Mouse (Mus musculus): ENCODE data around the gene Ugt1a9. TPM values are rescaled to one million over a fixed set of nuclear protein-coding genes. Genes with fewer than 3 reads are reported as not detected.

Ugt1a9 gene
- polyA plus RNA-seq, 1 experiment: not detected

- no peak overlapping the region for H3K4me3 ChIP-seq (ENCODE audit: control insufficient read depth, insufficient read depth, low read length)
- H3K27me3 ChIP-seq (ENCODE audit: control insufficient read depth, insufficient read depth, low read length): no peaks in the 10 kb centered on the region
- TF ChIP-seq POLR2A (IDR thresholded peaks at IDR 0.05; ENCODE audit: control insufficient read depth, extremely low read depth, insufficient read depth, low read length, poor library complexity) (no peak), CTCF (IDR thresholded peaks at IDR 0.05; ENCODE audit: borderline replicate concordance, control insufficient read depth, extremely low read depth, insufficient read depth, low read length, poor library complexity) (no peak)
- 0 out of 2 replicates have a peak, but pooled peaks cover 2% of the 10 kb centered on the region for H3K36me3 ChIP-seq (ENCODE audit: control insufficient read depth, insufficient read depth, low read length)
- no peak for DNase-seq
- WGBS: 62% methylated on average over 2 of the region's 2 CpGs
- H3K4me1 ChIP-seq (replicated peaks; ENCODE audit: control insufficient read depth, insufficient read depth, low read length): peaks cover 18% of the 10 kb centered on the region
- H3K27ac ChIP-seq (ENCODE audit: control insufficient read depth, insufficient read depth, low read length): no peak overlapping the region
Measured at GRCm38 (mm10) chr1:88255466-88255857, 184.9 kb downstream of the Ugt1a9 start.

DNA sequence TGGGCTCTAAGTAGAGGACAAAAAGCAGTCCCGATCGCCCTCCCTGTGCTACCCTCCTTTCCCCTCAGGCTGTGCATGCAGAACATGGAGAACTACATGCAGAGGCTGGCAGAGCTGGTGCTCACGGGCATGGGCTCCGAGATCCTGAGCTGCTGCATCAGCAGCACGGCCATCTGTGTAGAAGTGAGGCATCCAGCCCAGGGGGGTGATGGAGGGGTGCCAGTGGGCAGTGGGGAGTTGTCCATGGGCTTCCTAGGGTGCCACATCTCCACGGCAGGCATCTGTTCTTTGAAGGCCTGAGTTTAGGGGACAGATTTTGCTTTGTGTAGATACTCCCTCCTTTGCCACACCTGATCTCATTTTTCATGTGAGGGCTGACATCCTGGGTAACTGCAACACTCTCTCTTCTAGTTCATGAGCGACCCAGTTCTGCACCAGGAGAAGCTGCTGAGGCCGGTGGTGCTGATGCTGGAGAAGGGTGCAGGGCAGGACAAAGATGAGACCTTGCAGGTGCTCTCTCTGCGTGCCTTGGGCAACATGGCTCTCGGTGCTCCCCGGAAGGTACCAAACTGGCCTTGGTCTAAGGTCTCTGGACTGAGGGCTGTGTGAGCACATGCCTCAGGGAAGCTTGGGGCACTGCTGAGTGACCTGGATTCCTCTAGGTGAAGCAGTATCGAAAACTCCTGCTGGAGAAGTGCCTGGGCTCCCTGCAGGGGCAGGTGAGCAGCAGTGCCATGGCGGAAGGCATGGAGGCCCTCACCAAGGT is 185.6 kb downstream of the Ugt1a9 start:
- peaks cover 7% of the 10 kb centered on the region; the same call in 1 of the 2 replicates for H3K36me3 ChIP-seq (ENCODE audit: control insufficient read depth, insufficient read depth, low read length)
- 85% methylated on average over 13 of the region's 13 CpGs for WGBS
- peaks cover 18% of the 10 kb centered on the region for H3K4me1 ChIP-seq (replicated peaks; ENCODE audit: control insufficient read depth, insufficient read depth, low read length)
- no peak overlapping the region for H3K4me3 ChIP-seq (ENCODE audit: control insufficient read depth, insufficient read depth, low read length)
- no peak for DNase-seq
- TF ChIP-seq POLR2A (IDR thresholded peaks at IDR 0.05; ENCODE audit: control insufficient read depth, extremely low read depth, insufficient read depth, low read length, poor library complexity): no peak
- TF ChIP-seq CTCF (IDR thresholded peaks at IDR 0.05; ENCODE audit: borderline replicate concordance, control insufficient read depth, extremely low read depth, insufficient read depth, low read length, poor library complexity): no peak
- H3K27me3 ChIP-seq (ENCODE audit: control insufficient read depth, insufficient read depth, low read length): no peaks in the 10 kb centered on the region
- no peak overlapping the region for H3K27ac ChIP-seq (ENCODE audit: control insufficient read depth, insufficient read depth, low read length)

- Histone ChIP-seq H3K27ac (ENCODE audit: control insufficient read depth, insufficient read depth, low read length) (no peak overlapping the region), H3K4me3 (ENCODE audit: control insufficient read depth, insufficient read depth, low read length) (no peak overlapping the region), H3K27me3 (ENCODE audit: control insufficient read depth, insufficient read depth, low read length) (no peaks in the 10 kb centered on the region), H3K4me1 (replicated peaks; ENCODE audit: control insufficient read depth, insufficient read depth, low read length) (peaks cover 21% of the 10 kb centered on the region), H3K36me3 (ENCODE audit: control insufficient read depth, insufficient read depth, low read length) (peaks cover 12% of the 10 kb centered on the region)
- WGBS: 85% methylated on average over 10 of the region's 10 CpGs
- DNase-seq: no peak
- TF ChIP-seq POLR2A (IDR thresholded peaks at IDR 0.05; ENCODE audit: control insufficient read depth, extremely low read depth, insufficient read depth, low read length, poor library complexity) (no peak), CTCF (IDR thresholded peaks at IDR 0.05; ENCODE audit: borderline replicate concordance, control insufficient read depth, extremely low read depth, insufficient read depth, low read length, poor library complexity) (no peak)
Measured at GRCm38 (mm10) chr1:88256886-88257663, 186.5 kb downstream of the Ugt1a9 start.

- no peaks in the 10 kb centered on the region for H3K27me3 ChIP-seq (ENCODE audit: control insufficient read depth, insufficient read depth, low read length)
- H3K4me1 ChIP-seq (replicated peaks; ENCODE audit: control insufficient read depth, insufficient read depth, low read length): peaks cover 21% of the 10 kb centered on the region
- DNase-seq: no peak
- 82% methylated on average over 6 of the region's 6 CpGs for WGBS
- H3K36me3 ChIP-seq (ENCODE audit: control insufficient read depth, insufficient read depth, low read length): peaks cover 18% of the 10 kb centered on the region
- H3K27ac ChIP-seq (ENCODE audit: control insufficient read depth, insufficient read depth, low read length): no peak overlapping the region
- no peak for TF ChIP-seq CTCF (IDR thresholded peaks at IDR 0.05; ENCODE audit: borderline replicate concordance, control insufficient read depth, extremely low read depth, insufficient read depth, low read length, poor library complexity)
- TF ChIP-seq POLR2A (IDR thresholded peaks at IDR 0.05; ENCODE audit: control insufficient read depth, extremely low read depth, insufficient read depth, low read length, poor library complexity): no peak
- H3K4me3 ChIP-seq (ENCODE audit: control insufficient read depth, insufficient read depth, low read length): no peak overlapping the region
Measured at GRCm38 (mm10) chr1:88257681-88258080, 187.1 kb downstream of the Ugt1a9 start.

GRCm38 (mm10) chr1:88258361-88258760 is 187.8 kb downstream of the Ugt1a9 start:
- Histone ChIP-seq H3K27me3 (ENCODE audit: control insufficient read depth, insufficient read depth, low read length) (no peaks in the 10 kb centered on the region), H3K4me3 (ENCODE audit: control insufficient read depth, insufficient read depth, low read length) (no peak overlapping the region), H3K27ac (ENCODE audit: control insufficient read depth, insufficient read depth, low read length) (no peak overlapping the region), H3K36me3 (ENCODE audit: control insufficient read depth, insufficient read depth, low read length) (peaks cover 25% of the 10 kb centered on the region), H3K4me1 (replicated peaks; ENCODE audit: control insufficient read depth, insufficient read depth, low read length) (peaks cover 21% of the 10 kb centered on the region)
- TF ChIP-seq CTCF (IDR thresholded peaks at IDR 0.05; ENCODE audit: borderline replicate concordance, control insufficient read depth, extremely low read depth, insufficient read depth, low read length, poor library complexity) (no peak), POLR2A (IDR thresholded peaks at IDR 0.05; ENCODE audit: control insufficient read depth, extremely low read depth, insufficient read depth, low read length, poor library complexity) (no peak)
- no peak for DNase-seq
- 71% methylated on average over 6 of the region's 6 CpGs for WGBS

DNA sequence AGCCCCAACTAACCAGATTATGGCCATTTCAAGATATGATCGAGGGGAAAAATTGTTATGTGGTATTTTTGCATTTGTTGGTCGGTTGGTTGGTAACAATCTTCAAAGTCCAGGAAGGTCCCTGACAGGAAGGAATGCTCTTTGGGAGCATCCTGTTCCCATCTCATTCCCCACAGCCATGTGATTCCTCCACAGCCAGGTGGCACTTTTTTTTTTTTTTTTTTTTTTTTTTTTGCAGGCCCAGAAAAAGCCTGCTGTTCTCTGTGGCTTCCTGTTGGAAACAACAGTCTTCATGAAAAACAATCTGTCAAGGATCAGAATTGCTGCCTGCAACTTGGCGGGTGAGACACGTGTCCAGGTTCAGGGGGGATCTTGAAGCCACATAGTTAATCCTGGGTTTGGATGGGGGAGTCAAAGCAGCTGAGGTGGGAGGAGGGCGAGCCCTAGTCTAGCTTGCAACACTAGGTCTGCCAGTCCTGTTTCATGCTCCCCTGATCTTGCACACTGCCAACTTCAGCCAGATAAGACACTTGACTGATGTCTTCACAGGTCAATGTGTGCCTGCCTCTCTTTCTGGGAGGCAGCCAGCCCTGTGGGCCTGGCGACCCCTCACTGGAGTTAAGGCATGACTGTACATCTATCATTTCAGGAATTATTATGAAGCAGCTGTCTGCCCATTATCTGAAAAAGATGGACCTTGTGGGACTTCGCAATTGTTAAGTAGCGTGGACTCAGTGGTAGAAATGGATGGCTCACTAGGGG is 188.5 kb downstream of the Ugt1a9 start:
- WGBS: 40% methylated on average over 8 of the region's 8 CpGs
- Histone ChIP-seq H3K4me3 (ENCODE audit: control insufficient read depth, insufficient read depth, low read length) (no peak overlapping the region), H3K4me1 (replicated peaks; ENCODE audit: control insufficient read depth, insufficient read depth, low read length) (peaks cover 21% of the 10 kb centered on the region), H3K36me3 (ENCODE audit: control insufficient read depth, insufficient read depth, low read length) (peaks cover 32% of the 10 kb centered on the region), H3K27me3 (ENCODE audit: control insufficient read depth, insufficient read depth, low read length) (no peaks in the 10 kb centered on the region), H3K27ac (ENCODE audit: control insufficient read depth, insufficient read depth, low read length) (no peak overlapping the region)
- TF ChIP-seq CTCF (IDR thresholded peaks at IDR 0.05; ENCODE audit: borderline replicate concordance, control insufficient read depth, extremely low read depth, insufficient read depth, low read length, poor library complexity): no peak
- TF ChIP-seq POLR2A (IDR thresholded peaks at IDR 0.05; ENCODE audit: control insufficient read depth, extremely low read depth, insufficient read depth, low read length, poor library complexity): no peak
- no peak for DNase-seq

Measured in thymus, adult 2 months (tissue).